Mouse (Mus musculus) left cerebral cortex, adult 18-20 months (tissue): ENCODE measurements at regions not wholly inside any gene's neighbourhood (a gene's known extent, or its start where the extent isn't known, plus 50 kb on each side); places are given as distances from the start of the nearest gene placed in this dataset.
"Not testable (repeated sequence)": the region's sequence is repeated elsewhere in the genome, so short reads cannot be mapped to it uniquely, and the experiment has no call there.

Source experiments
- DNase-seq, 2 experiments: peaks; one replicate each; pipeline ENCODE4 v3.0.0; 2021 to 2022; ENCODE audit warnings: low spot score in 2 of 2, mixed read lengths in 1 of 2

DNA sequence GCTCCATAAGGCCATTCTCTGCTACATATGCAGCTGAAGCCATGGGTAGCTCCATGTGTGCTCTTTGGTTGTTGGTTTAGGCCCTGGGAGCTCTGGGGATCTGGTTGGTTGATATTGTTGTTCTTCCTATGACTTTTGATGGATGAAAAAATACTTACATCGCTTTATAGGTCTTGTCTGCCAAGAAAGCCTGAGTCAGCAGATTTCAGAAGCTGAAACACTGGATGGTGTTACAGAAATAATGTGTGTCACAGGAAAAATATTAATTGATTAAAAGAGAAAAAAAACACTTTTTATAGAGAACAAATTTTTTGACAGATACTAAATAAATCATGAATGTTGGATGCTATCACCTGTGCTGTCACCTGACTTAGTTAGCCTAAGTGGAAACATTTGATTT lies 52.4 kb upstream of the Plxna2 start:
- DNase-seq: no peak

DNA sequence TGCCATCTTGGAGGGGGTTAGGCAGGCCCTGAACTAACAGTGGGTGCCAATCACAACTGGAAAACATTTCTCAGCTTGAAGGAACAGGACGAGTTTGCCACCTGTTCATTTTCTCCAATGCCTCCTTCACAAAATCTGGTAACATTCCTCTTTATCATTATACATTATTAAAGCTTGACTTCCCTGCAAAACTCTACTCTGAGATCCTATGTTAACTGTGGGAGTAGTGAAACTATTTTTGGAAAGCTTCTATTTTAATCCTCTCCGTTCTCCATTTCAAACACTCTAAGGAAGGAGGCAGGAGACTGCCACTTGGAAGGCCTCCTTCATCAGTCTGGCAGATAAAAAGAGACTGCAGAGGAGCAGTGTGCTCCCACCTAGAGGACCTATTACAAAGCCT lies 54.1 kb upstream of the Plxna2 start:
- DNase-seq: no peak

DNA sequence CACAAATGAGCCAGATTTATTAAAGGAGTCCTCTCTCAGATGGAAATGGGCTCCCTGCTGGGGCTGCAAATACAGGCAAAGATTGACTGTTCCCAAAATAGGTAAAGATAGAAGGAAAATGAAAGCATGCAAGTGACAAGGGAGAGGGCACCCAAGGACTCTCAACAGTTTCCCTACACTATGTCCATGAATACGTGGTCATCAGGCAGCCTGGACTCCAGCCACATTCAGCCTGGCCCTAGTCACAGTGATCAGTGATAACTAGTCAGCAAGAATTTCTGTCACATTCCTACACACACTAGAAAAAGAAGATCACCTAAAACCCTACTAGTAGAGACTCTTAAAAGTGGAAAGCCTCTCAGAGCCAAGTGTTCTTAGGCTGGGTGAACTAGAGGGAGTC lies 56.9 kb upstream of the Plxna2 start:
- DNase-seq: no peak

DNA sequence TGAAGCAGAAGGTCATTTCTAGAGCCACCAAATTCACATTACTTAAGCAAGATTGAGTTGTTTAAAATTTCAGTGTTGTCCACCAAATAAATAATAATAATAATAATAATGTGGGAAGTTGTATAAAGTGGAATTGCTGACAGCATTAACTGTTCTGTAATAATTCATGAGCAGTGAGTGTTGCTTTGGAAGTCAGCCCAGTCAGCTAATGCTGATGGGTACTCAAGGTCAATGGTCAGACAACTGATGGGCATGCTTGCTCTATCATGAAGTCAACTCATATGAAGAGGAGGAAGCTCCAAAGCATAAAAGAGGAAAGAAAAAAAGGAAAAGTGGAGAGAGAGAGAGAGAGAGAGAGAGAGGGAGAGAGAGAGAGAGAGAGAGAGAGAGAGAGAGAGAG lies 69.4 kb upstream of the Plxna2 start:
- no peak for DNase-seq

DNA sequence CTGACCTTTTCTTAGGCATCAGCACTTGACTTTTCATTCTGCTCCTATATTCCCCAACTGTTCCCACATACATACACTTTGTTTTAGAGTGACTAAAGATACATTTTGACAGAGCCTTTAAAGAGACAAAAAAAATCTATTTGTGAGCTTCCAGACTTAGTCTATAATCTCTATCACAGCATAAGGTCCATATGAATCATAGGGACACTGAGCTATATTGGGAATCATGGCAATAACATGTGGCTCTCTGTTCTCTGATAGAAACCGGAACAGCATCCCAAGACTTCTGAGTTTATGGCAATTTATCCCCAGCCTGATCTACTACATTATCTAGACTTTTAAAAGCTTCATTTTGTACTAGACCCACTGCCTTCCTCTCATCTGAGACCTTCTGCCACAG lies 69.8 kb upstream of the Plxna2 start:
- DNase-seq: no peak

DNA sequence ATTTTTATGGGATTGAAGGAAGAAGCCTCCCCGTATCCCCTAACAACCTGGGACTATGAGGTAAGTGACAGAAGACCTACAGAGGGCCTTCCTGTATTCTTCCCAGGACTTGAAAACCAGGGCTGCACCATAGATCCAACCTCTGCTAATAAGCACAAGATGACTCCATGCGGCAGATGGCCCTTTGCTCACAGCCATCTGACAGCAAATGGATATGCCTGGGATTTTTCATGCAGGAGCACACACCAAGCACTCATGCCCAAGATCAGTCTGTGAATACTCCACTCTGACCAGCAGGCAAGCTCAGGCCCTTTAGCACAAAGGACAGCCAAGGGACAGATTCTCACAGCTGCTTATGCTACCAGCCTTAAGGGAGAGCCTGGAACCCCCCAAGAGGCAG lies 77.1 kb upstream of the Plxna2 start:
- DNase-seq: no peak

DNA sequence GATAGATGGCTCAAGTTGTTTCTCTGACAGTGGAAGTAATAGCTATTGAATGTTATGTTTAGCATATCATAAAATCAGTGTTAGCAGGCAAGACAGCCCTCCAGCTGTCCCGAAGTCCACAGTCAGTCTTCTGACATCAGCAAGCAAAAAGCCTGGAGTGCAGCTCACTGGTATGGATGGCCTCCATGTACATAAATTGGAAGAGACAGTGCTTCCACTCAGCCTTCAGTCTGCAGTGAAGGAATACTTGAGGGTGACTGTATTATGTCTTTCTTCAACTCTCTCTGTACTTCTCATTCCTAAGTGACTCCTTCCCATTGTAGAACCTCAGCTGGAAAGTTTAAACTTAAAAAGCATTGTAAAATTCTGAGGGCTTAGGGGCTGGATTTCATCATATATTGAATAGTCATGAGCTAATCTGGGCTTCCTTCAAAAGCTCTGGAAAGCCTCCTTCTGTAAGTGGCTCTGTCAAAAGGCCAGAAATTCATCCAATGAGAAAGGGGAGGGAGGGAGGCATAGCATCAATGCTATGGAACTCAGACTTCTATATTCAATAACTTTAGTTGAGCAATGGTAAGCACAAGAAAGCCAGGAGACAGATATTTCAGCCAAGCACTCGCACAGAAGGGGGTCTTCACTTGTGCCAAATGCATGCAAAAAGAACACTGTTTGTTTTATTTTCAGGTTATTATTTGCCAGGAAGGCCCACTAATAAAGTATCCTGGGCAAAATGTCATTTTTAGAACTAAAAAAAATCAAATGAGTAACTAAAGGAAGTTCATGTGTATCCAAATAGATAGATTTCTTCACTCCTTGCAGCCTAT lies 90.5 kb upstream of the Plxna2 start:
- no peak for DNase-seq

DNA sequence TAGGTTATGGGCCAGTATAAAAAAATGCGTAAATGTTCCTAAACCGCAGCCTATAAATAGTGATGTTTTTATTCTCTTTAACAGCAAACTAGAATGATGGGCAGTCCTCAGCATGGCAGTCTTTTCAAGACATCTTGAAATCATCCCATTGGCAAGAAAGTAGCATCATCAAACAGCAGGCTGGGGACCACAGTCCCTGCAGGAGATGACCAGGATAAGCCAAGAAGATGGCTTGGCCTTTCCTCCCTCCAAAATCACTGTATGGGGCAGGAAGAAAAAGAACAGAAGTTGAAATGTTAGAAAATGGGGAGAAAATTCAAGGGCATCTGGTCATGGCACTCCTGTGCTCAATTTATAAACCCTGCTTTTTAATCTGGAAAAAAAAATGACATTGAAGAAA lies 93.0 kb upstream of the Plxna2 start:
- DNase-seq: no peak

DNA sequence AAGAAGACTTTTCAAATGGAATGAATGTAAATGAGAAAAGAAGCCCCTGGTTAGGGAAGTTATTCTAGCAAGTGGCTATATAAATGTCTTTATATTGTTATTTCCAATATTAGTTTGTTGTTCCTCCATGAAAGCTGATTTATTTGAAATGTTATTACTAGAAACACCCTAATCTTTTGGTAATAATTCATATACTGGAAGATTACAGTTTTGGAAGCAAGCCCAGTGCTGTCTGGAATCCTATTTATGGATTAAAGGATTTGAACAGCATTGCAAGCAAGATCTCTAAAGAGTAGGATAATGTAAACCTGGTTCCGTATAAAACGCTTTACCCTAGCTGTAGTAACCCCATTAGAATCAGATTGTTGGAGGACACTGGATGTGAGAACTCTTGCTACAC lies 96.8 kb upstream of the Plxna2 start:
- no peak for DNase-seq

DNA sequence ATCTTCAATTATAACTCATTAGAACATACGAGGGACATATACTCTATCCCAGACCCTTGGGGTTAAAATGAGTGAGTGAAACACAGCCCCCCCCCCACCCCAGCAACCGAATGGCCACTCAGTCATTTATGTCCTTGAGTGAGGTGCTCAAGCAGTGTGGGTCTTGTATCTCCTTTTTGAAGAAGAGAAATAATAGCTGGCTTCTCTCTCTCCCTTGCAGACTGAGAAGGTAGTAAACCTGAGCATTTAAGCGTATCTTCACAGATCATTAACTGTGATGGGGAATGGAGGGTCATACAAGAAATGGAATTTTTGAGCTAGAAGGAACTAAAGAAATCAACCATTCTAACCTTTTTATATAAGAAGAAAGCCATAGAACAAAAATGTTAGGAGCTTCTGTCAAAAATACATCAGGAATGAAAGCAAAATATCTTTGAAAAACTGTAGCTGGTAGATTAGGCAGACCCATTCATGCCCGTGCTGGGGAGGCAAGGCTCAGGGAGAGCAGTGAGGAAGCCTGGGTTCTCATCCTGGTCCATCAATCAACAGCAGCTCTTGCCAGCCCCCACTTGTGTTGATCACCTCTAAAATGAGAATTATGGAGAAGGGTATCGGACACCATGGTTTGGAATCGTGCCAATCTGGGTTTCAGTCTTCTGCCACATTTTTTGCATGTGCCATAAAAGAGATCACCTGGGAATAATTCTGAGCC lies 98.4 kb upstream of the Plxna2 start:
- DNase-seq: no peak

DNA sequence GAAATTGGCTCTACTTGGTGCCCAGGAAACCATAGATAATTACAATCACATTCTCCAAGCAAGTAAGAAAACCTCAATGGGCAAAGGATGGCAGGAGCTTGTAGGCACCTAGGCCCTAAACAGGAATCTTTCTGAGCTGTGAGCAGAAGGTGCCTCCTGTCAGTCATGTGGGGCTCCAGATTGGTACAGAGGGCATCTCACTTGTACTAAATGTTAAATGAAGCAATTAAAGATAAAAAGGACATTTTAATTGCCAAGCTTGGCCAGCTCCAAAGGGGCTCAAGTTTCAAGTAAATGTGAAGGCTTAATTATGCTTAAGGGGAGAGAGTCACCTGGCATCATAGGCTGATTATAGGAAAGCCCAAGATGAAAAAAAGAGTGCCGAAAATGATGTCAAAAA lies 101.9 kb upstream of the Plxna2 start:
- no peak for DNase-seq

DNA sequence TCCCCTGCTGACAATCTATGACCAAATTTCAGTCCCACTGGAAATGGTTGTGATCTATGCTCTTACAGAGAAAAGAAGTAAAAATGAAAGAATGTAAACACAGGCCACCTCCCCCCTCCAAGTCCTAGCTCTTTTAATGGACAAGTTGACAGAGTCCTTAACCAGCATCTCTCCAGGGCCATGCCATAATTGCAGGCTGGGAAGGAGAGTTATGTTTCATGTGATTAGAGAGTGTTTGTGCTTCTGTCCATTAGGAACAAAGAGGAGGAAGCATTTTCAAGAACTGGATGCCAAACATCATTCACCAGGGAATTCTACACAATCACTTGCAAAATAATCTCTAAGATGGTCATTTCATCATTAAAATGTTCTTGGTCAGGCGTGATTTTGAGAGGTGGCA lies 109.7 kb upstream of the Plxna2 start:
- DNase-seq: no peak

DNA sequence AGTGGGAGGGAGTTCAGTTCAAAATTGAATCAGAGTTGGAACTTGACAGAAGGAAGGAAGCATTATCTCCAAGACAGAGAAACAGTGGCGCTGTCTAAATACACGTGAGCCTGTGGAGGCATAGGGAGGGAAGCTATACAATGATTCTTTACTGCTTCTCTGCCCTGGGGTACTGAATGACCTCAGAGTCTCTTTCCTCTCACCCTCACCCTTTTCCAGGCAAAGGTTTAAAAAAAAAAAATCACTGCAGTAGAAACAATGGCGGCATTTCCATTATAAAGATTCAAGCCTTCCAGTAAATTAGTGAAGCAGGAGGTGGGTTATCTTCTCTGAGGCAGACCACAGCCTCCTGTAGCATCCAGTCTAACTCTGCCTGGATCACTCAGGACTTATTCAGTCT lies 112.2 kb upstream of the Plxna2 start:
- DNase-seq: no peak

DNA sequence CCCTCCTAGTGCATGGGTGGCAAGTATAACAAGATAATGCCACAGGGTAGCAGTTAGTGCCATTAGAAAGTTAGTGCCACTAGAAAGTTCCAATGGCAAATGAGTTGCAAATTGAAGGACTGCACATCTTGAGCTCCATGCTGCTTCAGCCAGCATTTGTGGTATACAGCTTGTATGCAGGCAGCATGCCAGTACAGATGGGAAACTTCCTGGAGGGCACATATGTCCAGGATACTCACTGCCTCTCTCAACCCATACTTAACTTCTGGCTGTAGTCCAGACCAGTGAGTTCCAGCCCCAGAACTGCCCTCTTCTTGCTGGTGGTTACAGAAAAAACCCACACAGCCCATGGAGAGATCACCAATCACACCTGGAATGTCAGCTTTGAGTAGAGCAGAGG lies 113.8 kb upstream of the Plxna2 start:
- DNase-seq: no peak

DNA sequence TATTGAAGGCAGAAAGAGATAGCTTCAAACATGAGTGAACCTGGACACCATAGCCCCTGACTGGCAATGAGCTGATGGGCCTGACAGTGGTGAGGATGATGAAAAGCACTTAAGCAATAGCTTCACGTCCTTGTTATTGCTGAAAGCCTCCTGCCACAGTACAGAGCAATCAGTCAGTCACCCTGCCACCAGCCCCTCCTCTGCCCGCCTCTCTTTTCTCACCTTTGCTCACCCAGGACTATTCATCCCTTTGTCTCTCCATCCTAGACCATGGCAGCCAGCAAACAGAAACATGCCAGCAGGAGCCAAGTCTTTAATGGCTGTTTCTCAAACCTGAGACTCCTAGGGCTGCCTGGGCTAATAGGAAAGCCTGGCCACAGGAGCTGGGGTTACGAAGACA lies 114.5 kb upstream of the Plxna2 start:
- no peak for DNase-seq

DNA sequence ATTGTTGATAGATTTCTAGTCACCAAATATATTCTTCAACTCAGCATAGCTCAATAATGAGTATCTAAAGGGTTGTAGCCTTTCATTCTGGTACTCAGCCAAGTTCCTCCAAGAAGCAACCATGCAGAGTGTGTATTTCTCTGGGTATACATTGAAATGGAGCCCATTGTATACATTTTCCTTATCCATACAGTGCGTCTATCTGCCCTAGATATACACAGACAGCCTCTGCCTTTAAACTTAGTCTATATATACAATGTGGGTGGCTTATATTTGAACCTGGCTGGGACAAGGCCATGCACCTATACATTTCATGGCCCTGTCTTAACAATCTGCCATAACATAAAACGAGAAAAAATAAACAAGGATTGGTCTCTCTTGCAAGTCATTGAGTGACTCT lies 121.6 kb upstream of the Plxna2 start:
- DNase-seq: no peak

DNA sequence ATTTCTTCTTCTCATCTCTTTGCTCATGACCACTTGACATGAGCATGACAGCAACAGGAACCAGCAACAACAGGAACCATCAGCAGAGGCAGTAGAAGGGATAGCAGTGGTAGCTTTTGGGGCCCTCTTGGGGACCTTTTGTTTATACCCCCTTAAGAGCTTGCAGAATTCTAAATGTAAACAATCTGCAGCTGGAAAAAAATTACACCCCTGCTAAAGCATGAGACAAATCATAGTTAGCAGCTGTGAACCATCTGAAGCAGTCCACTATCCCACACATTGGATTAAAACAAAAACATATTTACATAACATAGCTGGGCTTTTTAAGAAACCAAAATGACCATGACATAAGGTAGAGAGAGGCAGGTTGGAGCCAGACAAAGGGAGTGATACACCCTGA lies 126.9 kb upstream of the Plxna2 start:
- DNase-seq: no peak

DNA sequence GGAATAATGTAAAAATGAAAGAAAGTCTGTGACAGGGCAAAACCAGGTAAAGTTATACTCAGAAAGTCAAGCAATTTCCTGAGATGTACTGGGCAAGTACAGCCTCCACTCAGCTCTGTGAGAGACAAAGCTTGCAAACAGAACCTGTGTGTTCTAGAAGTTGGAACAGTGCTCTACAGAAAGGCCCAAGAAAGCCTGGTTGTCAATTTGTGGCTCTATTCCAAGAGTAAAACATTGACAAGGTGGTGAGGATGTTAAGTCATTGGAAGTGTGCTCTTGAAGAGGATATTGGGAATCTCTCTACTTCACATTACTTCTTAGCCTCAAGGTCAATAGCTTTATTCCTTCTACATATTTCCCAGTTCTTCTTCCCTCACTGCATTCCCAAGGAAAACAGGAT lies 129.9 kb upstream of the Plxna2 start:
- no peak for DNase-seq

DNA sequence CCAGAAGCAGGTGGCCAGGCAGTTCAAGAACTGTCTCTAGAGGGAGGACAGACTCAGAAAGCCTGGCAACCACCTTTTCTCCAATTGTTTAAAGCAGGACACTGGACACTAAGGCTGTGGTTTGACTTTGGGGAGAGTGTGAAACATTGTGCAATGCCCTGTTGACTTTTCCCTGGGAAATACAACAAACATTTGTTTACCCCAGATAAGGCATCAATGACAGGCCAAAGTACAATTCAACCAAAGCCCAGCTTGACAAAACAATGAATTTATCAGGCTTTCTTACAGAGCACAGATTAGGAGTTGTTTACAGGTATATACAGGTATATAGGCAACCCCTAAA lies 135.3 kb upstream of the Plxna2 start:
- DNase-seq: no peak

DNA sequence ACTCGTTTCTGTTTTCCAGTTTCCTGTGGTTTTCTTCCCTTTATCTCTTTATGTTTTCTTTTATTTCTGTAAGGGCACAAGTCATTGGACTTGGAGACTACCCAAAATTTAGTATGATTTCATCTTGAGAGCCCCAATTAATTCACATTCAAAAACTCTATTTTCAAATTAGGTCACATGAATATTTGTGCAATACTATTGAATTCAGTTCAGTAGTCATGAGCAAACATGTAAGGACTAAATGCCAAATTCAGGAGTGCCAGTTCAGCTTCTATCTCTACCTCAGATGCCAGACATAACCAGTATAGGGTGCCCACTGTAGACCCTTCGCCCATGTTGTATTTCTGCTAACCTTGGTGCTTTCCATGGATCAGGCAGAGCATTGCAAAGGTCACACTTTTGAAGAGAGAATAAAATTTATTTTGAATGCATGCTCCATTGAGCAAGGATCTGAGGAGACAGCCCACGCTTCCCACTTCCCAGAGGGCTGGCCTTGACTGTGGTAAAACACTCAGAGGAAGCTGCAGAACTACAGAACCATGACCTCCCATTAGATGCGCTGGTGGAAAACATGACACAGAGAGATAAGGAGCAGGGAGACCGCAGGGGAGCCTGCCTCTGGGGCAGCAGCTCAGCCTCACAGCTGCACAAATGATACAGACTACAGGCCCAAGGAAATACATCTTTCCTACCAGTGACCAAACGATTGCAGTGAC lies 135.9 kb upstream of the Plxna2 start:
- DNase-seq: no peak

DNA sequence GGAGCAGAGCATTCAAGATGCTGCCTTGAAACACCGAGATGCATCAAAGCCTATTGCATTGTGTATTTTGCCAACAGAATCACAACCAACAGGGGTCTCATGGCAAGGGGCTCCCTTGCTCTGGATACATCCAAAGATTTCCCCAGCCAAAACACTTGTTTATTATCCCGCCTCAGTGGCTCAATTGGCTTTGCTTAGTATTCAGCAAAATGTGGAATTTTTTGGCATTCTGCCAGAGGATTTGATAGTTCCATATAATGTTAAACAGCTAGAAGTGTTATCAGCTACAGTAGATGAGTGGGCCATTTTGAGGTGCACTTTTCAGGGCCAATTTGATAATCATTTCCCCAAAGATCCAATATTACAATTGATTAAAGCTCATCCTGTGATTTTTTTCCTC lies 146.7 kb upstream of the Plxna2 start:
- DNase-seq: not testable (repeated sequence)

DNA sequence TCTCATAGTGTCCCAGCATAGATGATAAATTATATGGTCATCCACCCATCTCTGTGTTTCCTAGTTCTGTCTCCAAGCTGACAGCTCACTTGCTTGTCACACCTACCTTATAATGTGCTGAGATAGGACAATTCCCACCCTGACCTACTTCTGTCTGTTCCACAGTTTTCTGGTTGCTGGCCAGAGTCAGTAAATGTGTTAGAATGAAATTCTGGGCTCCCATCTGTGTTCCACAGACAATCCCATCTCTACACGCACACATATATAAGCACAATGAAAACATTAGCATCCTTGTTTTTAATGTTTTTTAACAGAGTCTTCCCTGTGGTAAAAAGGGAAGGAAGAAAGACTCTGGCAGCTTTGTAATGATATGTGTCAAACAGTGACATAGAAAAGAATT lies 165.5 kb upstream of the Plxna2 start:
- peak in 1 of 2 experiments; percentile 5 for DNase-seq

DNA sequence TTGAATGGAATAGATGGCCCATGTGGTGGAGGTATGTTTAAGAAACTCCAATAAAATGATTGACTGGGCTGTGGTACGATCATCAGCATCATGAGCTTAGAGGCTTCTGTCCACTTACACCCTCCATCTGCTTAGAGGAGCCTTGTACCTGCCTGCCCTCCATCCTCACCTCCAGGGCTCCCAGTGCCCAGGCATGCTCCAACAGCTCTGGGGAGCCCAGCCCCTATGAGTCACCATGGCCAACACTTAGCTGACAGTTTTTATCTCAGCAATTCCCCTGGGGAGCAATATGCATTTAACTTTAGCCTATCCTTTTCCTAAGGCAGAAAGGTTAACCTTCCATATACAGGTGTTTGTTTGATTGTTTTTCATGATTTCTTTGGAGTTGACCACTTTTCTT lies 174.3 kb upstream of the Plxna2 start:
- DNase-seq: no peak
